Comparison of ENCODE assay signal across 8 mouse cellular contexts in genomic region chr10:39370786-39371221, GRCm38 (mm10). TPM values are rescaled to one million over a fixed set of nuclear protein-coding genes. Genes with fewer than 3 reads are reported as not detected.
DNase-seq lines count a peak whose midpoint lies in the region; ATAC-seq and TF ChIP-seq lines count a peak whose summit lies in the region.

No protein-coding gene starts in this region.

- H3K27ac ChIP-seq in neural tube, embryonic 11.5 days (ENCODE audit: low read depth, low read length) = peak overlapping the region; percentile 98
- H3K27ac ChIP-seq in forebrain, embryonic 13.5 days = peak overlapping the region; percentile 98
- peak overlapping the region; percentile 91 for H3K27ac ChIP-seq in kidney, embryonic 15.5 days

- H3K9ac ChIP-seq in neural tube, embryonic 11.5 days (ENCODE audit: low read length) = peak overlapping the region; percentile 98
- peak overlapping the region; percentile 100 for H3K9ac ChIP-seq in forebrain, embryonic 13.5 days
- H3K9ac ChIP-seq in kidney, embryonic 15.5 days = 0 out of 2 replicates have a peak overlapping the region, but pooled peaks have one; percentile 84

- TF ChIP-seq CTCF in brain, embryonic 14.5 days (IDR thresholded peaks at IDR 0.05; ENCODE audit: borderline replicate concordance, extremely low read depth, insufficient read depth, insufficient read length) = no peak

- peak; percentile 78 for DNase-seq in neural tube, embryonic 11.5 days (ENCODE audit: low spot score)
- no peak for DNase-seq in neural tube, embryonic 10.5 days (ENCODE audit: extremely low spot score, low spot score)
- DNase-seq in brain, embryonic 14.5 days (ENCODE audit: low read depth) = peak; percentile 78
- DNase-seq in mesoderm, embryonic 11.5 days (ENCODE audit: low read depth, low spot score) = peak; percentile 82
- DNase-seq in thymus, postnatal 10 days (ENCODE audit: low spot score in 2 of 2) = peak; percentile 31 to 34
- DNase-seq in urinary bladder, postnatal 25 days (ENCODE audit: low spot score) = no peak

- ATAC-seq in neural tube, embryonic 11.5 days (ENCODE audit: insufficient read depth, low FRiP score, low TSS enrichment) = peak; percentile 56
- ATAC-seq in forebrain, embryonic 13.5 days = no peak; the same call in 1 of the 2 replicates
- ATAC-seq in kidney, embryonic 15.5 days (replicated peaks; ENCODE audit: low FRiP score) = peak; percentile 16

- TF ChIP-seq POLR2A in brain, embryonic 14.5 days (IDR thresholded peaks at IDR 0.05; ENCODE audit: borderline replicate concordance, extremely low read depth, insufficient read depth, insufficient read length, poor library complexity, severe bottlenecking) = no peak

- peaks cover 16% of the 10 kb centered on the region for H3K4me1 ChIP-seq in neural tube, embryonic 11.5 days (ENCODE audit: control insufficient read depth, insufficient read depth, low read length)
- peaks cover 49% of the 10 kb centered on the region for H3K4me1 ChIP-seq in forebrain, embryonic 13.5 days
- peaks cover 21% of the 10 kb centered on the region for H3K4me1 ChIP-seq in kidney, embryonic 15.5 days

- no peaks in the 10 kb centered on the region for H3K27me3 ChIP-seq in neural tube, embryonic 11.5 days (ENCODE audit: control insufficient read depth, insufficient read depth, low read length)
- H3K27me3 ChIP-seq in forebrain, embryonic 13.5 days = no peaks in the 10 kb centered on the region
- H3K27me3 ChIP-seq in kidney, embryonic 15.5 days = peaks cover 14% of the 10 kb centered on the region

- H3K4me3 ChIP-seq in neural tube, embryonic 11.5 days (ENCODE audit: low read depth, low read length) = peak overlapping the region; percentile 97
- peak overlapping the region; percentile 99 for H3K4me3 ChIP-seq in forebrain, embryonic 13.5 days
- H3K4me3 ChIP-seq in kidney, embryonic 15.5 days (replicated peaks) = peak overlapping the region; percentile 91

- H3K9me3 ChIP-seq in neural tube, embryonic 11.5 days (ENCODE audit: control insufficient read depth, low read length) = no peaks in the 10 kb centered on the region
- no peaks in the 10 kb centered on the region for H3K9me3 ChIP-seq in forebrain, embryonic 13.5 days (replicated peaks)
- H3K9me3 ChIP-seq in kidney, embryonic 15.5 days (replicated peaks) = no peaks in the 10 kb centered on the region

- peak overlapping the region; percentile 60 for H3K4me2 ChIP-seq in neural tube, embryonic 11.5 days (ENCODE audit: low read depth)
- H3K4me2 ChIP-seq in forebrain, embryonic 13.5 days = peak overlapping the region; percentile 79
- H3K4me2 ChIP-seq in kidney, embryonic 15.5 days = peak overlapping the region; percentile 93

- H3K36me3 ChIP-seq in neural tube, embryonic 11.5 days (ENCODE audit: control insufficient read depth, insufficient read depth, low read length) = no peaks in the 10 kb centered on the region
- H3K36me3 ChIP-seq in forebrain, embryonic 13.5 days (ENCODE audit: poor library complexity, severe bottlenecking) = no peaks in the 10 kb centered on the region
- no peaks in the 10 kb centered on the region for H3K36me3 ChIP-seq in kidney, embryonic 15.5 days

- under 1% methylated on average over 8 of the region's 8 CpGs for WGBS in neural tube, embryonic 11.5 days
- 2% methylated on average over 8 of the region's 8 CpGs for WGBS in forebrain, embryonic 13.5 days
- WGBS in kidney, embryonic 15.5 days = 2% methylated on average over 8 of the region's 8 CpGs

RNA-seq across cellular contexts. Expression of gene Fyn, which starts 2.1 kb away (rescaled TPM):
- polyA plus RNA-seq in neural tube, embryonic 11.5 days (2014; fragmentation: Nextera tagmentation; extraction: Ambion mirVana) = 61.7 and 66.0 TPM in 2 replicates
- 106 and 134 TPM in 2 replicates for polyA plus RNA-seq in brain, embryonic 14.5 days (2012; rRNA removed)
- polyA plus RNA-seq in forebrain, embryonic 13.5 days (2015; fragmentation: Nextera tagmentation; extraction: Ambion mirVana) = 58.8 and 61.4 TPM in 2 replicates
- polyA plus RNA-seq in kidney, embryonic 15.5 days (2015; fragmentation: Nextera tagmentation; extraction: Ambion mirVana) = 26.2 and 27.0 TPM in 2 replicates

Comparison
In these comparisons a context has a peak if more than half of its experiments do, and no peak if none do; other contexts are left out.
1. DNase-seq: peak in neural tube, embryonic 11.5 days (single experiment), brain, embryonic 14.5 days (single experiment), mesoderm, embryonic 11.5 days (single experiment) and thymus, postnatal 10 days (2 of 2); none in neural tube, embryonic 10.5 days (single experiment) and urinary bladder, postnatal 25 days (single experiment).
2. Peak in every context shown above with its lines, with median percentiles within 50 percentile points of each other: H3K27ac ChIP-seq, H3K4me2 ChIP-seq, H3K4me3 ChIP-seq and H3K9ac ChIP-seq.